Mouse (Mus musculus) stomach, postnatal 0 days (tissue): ENCODE measurements at regions not wholly inside any gene's neighbourhood (a gene's known extent, or its start where the extent isn't known, plus 50 kb on each side); places are given as distances from the start of the nearest gene placed in this dataset.

Source experiments
- ATAC-seq: fragments of 200-750 bp; cut with Nextera tagmentation; 2 replicates; pipeline ENCODE4 v1.8.0; 2017; ENCODE audit not compliant: low FRiP score, low TSS enrichment
- DNase-seq: peaks from one replicate; pipeline ENCODE4 v3.0.0-alpha.2; 2016; ENCODE audit warnings: low spot score
- H3K27ac ChIP-seq: fragments of 300-500 bp; sonication (generic); replicated peaks from 2 replicates; pipeline ENCODE4 v1.5.1; 2014; ENCODE audit warnings: mild to moderate bottlenecking, control low read depth
- H3K27me3 ChIP-seq: fragments of 300-500 bp; sonication (generic); 2 replicates; pipeline ENCODE4 v1.6.1; 2014; ENCODE audit warnings: low read length; ENCODE audit not compliant: control insufficient read depth, insufficient read depth
- H3K36me3 ChIP-seq: fragments of 300-500 bp; sonication (generic); 2 replicates; pipeline ENCODE4 v1.6.1; 2014; ENCODE audit warnings: low read length, mixed read lengths; ENCODE audit not compliant: control insufficient read depth, insufficient read depth
- H3K4me1 ChIP-seq: fragments of 300-500 bp; sonication (generic); replicated peaks from 2 replicates; pipeline ENCODE4 v1.6.1; 2014; ENCODE audit warnings: antibody characterized with exemption; ENCODE audit not compliant: control insufficient read depth, insufficient read depth
- H3K4me2 ChIP-seq: fragments of 300-500 bp; sonication (generic); replicated peaks from 2 replicates; pipeline ENCODE4 v1.6.1; 2014; ENCODE audit warnings: low read depth, mild to moderate bottlenecking, control low read depth, moderate library complexity
- H3K4me3 ChIP-seq: fragments of 300-500 bp; sonication (generic); 2 replicates; pipeline ENCODE4 v1.5.1; 2014; ENCODE audit warnings: low read depth, low read length, control low read depth
- H3K9ac ChIP-seq: fragments of 300-500 bp; sonication (generic); 2 replicates; pipeline ENCODE4 v1.6.1; 2014; ENCODE audit warnings: mild to moderate bottlenecking, low read length, control low read depth, mixed read lengths
- H3K9me3 ChIP-seq: fragments of 300-500 bp; sonication (generic); 2 replicates; pipeline ENCODE4 v1.6.1; 2016; ENCODE audit warnings: low read length; ENCODE audit not compliant: control insufficient read depth
- CTCF ChIP-seq: IDR thresholded peaks from 2 replicates; pipeline ENCODE4 v1.5.1; 2016; ENCODE audit warnings: antibody characterized with exemption, low read depth, mild to moderate bottlenecking, moderate library complexity
- EP300 ChIP-seq: optimal IDR thresholded peaks from 2 replicates; pipeline ENCODE3; 2016; ENCODE audit warnings: antibody characterized with exemption
- WGBS: fragments of 180-500 bp; shearing (Covaris S2); extraction: QIAGEN DNeasy Blood & Tissue Kit; methylation state at CpG from one replicate; pipeline ENCODE4 v1.1.7; 2014; 5-methylcytosine and 5-hydroxymethylcytosine counted together

DNA sequence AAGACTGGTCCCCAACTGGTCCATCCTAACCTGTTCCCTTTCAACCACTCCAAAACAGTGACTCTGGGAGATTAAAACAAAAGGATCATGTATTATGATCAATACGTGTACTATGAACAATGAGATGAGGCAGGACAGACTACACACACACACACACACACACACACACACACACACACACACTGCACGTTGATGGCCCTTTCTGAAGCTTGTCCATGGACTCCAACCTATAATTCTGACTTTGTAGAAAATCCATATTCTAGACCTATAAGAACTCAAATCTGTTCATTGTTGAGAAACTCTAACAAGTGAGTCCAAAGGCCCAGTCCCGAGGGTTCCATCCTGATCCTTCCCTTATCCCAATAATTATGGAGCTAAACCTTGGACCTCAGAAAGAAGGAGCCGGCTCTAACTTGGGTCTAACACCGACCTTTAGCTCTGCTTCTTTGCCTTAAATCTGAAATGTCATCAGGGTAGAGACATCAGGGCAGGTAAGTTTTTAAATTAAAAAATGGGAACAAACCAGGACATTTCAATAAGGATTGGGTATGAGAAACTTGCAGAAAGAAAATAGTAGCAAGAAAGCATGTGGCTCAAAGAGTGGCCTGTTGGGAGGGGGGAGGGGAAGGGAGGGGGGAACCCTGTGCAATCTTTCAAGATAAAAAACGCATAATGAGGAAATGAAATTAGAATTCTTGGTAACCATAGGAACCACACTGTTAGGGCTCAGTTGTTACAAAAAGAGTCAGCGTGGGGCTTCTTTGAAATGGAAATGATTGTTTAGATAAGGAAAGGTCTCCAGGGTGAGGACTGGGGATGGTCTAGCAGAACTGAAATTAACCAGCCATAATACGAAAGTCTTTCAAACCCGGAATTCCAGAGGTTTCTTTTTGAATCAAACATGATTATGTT, 187.9 kb downstream of the Dusp6 start:
- Histone ChIP-seq H3K36me3 (no peaks in the 10 kb centered on the region), H3K27me3 (no peaks in the 10 kb centered on the region), H3K27ac (no peak overlapping the region), H3K4me2 (no peak overlapping the region), H3K4me1 (no peaks in the 10 kb centered on the region), H3K9ac (no peak overlapping the region), H3K9me3 (no peaks in the 10 kb centered on the region), H3K4me3 (no peak overlapping the region)
- DNase-seq (no peak), ATAC-seq (no peak)
- no peak for TF ChIP-seq EP300
- TF ChIP-seq CTCF: no peak
- WGBS: 57% methylated on average over 9 of the region's 9 CpGs

- no peak for TF ChIP-seq CTCF
- no peak for TF ChIP-seq EP300
- H3K4me2 ChIP-seq: no peak overlapping the region
- DNase-seq: no peak
- no peak overlapping the region for H3K27ac ChIP-seq
- H3K9me3 ChIP-seq: no peaks in the 10 kb centered on the region
- no peaks in the 10 kb centered on the region for H3K36me3 ChIP-seq
- H3K4me1 ChIP-seq: no peaks in the 10 kb centered on the region
- ATAC-seq: no peak
- H3K4me3 ChIP-seq: no peak overlapping the region
- WGBS: 37% methylated on average over 10 of the region's 10 CpGs
- H3K27me3 ChIP-seq: no peaks in the 10 kb centered on the region
- H3K9ac ChIP-seq: no peak overlapping the region
These were observed 188.8 kb downstream of the Dusp6 start for GRCm38 (mm10) chr10:99451639-99452417.

DNA sequence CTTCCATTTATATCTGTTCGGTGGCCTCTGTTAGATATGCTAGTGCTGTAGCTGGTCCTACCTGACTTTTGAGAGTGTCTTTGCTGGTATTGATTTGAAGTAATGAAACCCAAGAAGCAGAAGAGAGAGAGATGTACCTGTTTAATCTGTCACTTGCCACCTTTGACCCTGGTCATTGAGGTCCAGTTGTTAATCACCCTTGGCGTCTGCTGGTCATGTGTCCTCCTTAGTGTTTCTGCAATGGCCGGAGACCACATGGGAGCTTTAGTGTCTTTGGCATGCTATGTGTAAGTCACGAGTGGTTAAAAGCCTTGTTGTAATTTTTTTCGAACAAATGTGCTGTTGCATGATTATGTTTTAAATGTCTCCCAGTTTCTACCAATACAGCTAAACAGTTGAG, 193.1 kb downstream of the Dusp6 start:
- WGBS: 88% methylated on average over 5 of the region's 5 CpGs
- Histone ChIP-seq H3K4me2 (no peak overlapping the region), H3K27me3 (no peaks in the 10 kb centered on the region), H3K27ac (no peak overlapping the region), H3K9me3 (no peaks in the 10 kb centered on the region), H3K36me3 (no peaks in the 10 kb centered on the region), H3K4me3 (no peak overlapping the region), H3K9ac (no peak overlapping the region), H3K4me1 (no peaks in the 10 kb centered on the region)
- TF ChIP-seq CTCF (no peak), EP300 (no peak)
- no peak for ATAC-seq
- no peak for DNase-seq

DNA sequence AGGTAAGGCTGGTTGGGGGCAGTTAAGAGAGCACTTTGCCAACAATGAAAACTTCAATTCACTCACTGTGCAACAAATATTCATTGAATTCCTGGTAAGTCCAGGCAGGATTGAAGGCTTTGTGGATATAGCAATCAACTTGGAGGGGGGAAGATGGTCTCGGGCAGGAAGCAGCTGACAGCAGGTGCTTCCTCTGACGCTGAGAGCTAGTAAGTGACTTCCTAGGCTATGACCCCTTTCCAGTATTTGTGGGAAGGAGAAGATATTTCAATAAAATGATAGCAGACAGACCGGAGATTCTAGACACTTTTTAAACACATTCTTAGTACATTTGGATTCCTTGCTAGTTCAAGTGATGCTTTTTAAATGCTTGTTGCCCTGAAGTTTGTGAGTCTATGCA, 195.0 kb downstream of the Dusp6 start:
- no peak for ATAC-seq
- Histone ChIP-seq H3K27me3 (no peaks in the 10 kb centered on the region), H3K9me3 (no peaks in the 10 kb centered on the region), H3K36me3 (no peaks in the 10 kb centered on the region), H3K27ac (no peak overlapping the region), H3K4me2 (no peak overlapping the region), H3K9ac (no peak overlapping the region), H3K4me3 (no peak overlapping the region), H3K4me1 (no peaks in the 10 kb centered on the region)
- no peak for DNase-seq
- TF ChIP-seq CTCF (no peak), EP300 (no peak)
- 68% methylated on average over 3 of the region's 3 CpGs for WGBS

- no peak overlapping the region for H3K4me2 ChIP-seq
- no peak overlapping the region for H3K4me3 ChIP-seq
- no peak for ATAC-seq
- no peaks in the 10 kb centered on the region for H3K9me3 ChIP-seq
- 82% methylated on average over 9 of the region's 9 CpGs for WGBS
- no peak overlapping the region for H3K9ac ChIP-seq
- no peaks in the 10 kb centered on the region for H3K27me3 ChIP-seq
- H3K27ac ChIP-seq: no peak overlapping the region
- TF ChIP-seq EP300: no peak
- TF ChIP-seq CTCF: no peak
- no peaks in the 10 kb centered on the region for H3K4me1 ChIP-seq
- H3K36me3 ChIP-seq: no peaks in the 10 kb centered on the region
- no peak for DNase-seq
These were observed 196.2 kb downstream of the Dusp6 start for GRCm38 (mm10) chr10:99459171-99459660.
